Mouse (Mus musculus) large intestine, adult 2 months (tissue): ENCODE results near the gene Pemt. TPM values are rescaled to one million over a fixed set of nuclear protein-coding genes. Genes with fewer than 3 reads are reported as not detected.
A peak's percentile ranks its signal among the peaks of the same experiment; 100 is the strongest.

ENCODE experiments used
- DNase-seq: peaks from one replicate; pipeline ENCODE4 v3.0.0-alpha.2; 2012; ENCODE audit warnings: low read depth, low spot score
- WGBS: fragments of 180-500 bp; shearing (Covaris S2); methylation state at CpG from one replicate; pipeline ENCODE4 v1.1.7; 2018; 5-methylcytosine and 5-hydroxymethylcytosine counted together
- polyA plus RNA-seq: library from polyadenylated mRNA; depleted of rRNA; stranded (reverse); fragments of >200 nt; gene quantifications from 2 replicates; pipeline ENCODE4 v1.2.3, GENCODE M21; 2012

Gene Pemt
- polyA plus RNA-seq, 1 experiment: 9.9 TPM

- WGBS: 53% methylated on average over 10 of the region's 10 CpGs
- no peak for DNase-seq
These were observed 12.2 kb upstream of the Pemt start for GRCm38 (mm10) chr11:60058441-60058840.

GRCm38 (mm10) chr11:60057987-60058386 is 11.7 kb upstream of the Pemt start:
- DNase-seq: no peak
- WGBS: 43% methylated on average over 2 of the region's 2 CpGs

GRCm38 (mm10) chr11:60056520-60056919 is 10.2 kb upstream of the Pemt start:
- no peak for DNase-seq
- WGBS: 87% methylated on average over 6 of the region's 6 CpGs

- DNase-seq: no peak
- 63% methylated on average over 2 of the region's 2 CpGs for WGBS
These were observed 2.6 kb upstream of the Pemt start for GRCm38 (mm10) chr11:60048841-60049240.

- DNase-seq: no peak
- WGBS: 5% methylated on average over 3 of the region's 3 CpGs
These were observed 622 bp downstream of the Pemt start for GRCm38 (mm10) chr11:60045676-60046057.

DNA sequence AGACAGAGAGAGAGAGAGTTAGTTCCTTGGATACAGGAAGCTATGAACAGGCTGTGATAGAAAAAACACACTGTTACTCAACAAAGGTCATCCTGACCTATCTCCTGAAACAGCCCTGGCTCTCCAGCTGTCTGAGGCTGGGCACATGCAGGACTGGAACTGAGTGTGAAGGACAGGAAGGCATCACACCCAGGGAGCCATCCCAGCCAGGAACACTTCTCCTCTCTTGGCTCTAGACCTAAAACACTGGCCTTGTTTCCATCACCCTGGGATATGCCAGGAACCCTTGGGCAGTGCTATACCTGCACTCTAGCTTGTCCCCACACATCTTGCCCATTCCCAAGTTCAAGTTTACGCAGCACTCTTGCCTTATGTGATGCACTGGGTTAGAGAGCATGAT is 1.5 kb downstream of the Pemt start:
- no peak for DNase-seq
- WGBS: 100% methylated on average over 1 of the region's 1 CpGs

DNA sequence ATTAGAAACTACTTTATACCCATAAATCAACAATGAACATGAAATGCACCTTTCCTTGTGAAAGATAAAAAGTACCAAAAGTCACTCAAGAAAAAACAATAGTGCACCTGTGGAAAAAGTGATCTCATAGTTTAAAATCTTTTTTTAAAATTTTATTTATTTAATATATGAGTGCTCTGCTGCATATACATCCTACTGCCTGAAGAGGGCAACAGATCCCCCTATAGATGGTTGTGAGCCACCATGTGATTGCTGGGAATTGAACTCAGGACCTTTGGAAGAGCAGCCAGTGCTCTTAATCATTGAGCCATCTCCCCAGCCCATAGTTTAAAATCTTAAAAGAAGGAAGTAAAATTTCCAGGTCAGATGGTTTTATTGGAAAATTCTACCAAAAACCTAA is 4.0 kb downstream of the Pemt start:
- no peak for DNase-seq

DNA sequence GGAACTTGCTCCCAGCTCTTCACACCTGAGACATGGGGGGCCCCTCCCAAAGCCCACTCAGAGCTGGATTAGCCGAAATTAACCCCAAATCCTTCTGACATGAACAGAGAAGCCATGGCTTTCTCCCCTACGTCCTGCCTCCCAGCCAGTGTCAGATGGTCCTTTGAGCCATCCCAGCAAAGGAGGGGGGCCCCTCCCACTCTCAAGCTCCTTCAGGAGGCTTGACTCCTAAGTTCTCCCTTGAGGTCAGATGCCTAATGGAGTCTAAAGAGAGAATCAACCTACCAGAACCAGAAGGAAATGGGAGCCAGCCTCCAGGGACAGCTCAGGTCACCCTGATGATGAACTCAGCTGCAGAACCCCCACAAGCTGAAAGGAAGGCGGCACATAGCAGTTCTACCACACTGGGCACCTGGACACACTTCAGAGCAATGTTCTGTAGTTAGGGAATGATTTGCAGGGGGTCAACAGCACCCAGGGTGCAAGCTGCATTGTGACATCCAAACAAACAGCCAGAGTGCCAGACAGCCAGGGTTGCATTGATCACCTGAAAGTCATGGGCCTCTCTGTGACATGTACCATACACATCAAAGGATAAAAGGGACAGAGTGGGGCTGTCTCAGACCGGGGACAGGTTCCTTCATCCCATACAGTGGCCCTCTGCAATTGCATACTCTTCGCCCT is 9.6 kb downstream of the Pemt start:
- no peak for DNase-seq
- 80% methylated on average over 5 of the region's 5 CpGs for WGBS

DNA sequence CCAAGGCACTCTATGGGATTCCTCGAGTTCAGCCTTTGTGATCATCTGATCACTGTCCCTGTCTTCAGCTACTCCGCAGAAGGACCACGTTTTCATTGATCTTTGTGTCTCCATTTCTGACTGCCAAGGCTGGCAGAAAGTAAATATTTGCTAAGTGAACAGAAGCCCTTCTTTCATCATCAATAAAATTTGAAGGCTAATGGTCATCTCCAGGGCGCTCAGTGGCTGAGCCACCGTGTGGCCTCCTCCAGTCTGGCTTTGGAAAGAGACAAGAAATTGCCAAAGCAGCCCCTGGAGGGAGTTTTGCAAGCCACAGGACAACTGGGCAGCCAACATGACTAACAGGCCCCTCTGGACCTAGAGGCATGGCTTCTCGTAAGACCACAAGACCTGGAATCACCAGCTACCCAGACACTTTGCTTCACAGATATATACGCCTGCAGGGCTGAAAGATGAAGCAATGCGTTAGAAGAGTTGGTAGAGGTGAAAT is 11.3 kb downstream of the Pemt start:
- no peak for DNase-seq
- 63% methylated on average over 8 of the region's 8 CpGs for WGBS

- DNase-seq: no peak
- 82% methylated on average over 5 of the region's 6 CpGs for WGBS
These were observed 12.0 kb downstream of the Pemt start for GRCm38 (mm10) chr11:60034293-60034692.

- no peak for DNase-seq
- WGBS: 77% methylated on average over 6 of the region's 6 CpGs
These were observed 13.5 kb downstream of the Pemt start for GRCm38 (mm10) chr11:60032586-60033430.

DNA sequence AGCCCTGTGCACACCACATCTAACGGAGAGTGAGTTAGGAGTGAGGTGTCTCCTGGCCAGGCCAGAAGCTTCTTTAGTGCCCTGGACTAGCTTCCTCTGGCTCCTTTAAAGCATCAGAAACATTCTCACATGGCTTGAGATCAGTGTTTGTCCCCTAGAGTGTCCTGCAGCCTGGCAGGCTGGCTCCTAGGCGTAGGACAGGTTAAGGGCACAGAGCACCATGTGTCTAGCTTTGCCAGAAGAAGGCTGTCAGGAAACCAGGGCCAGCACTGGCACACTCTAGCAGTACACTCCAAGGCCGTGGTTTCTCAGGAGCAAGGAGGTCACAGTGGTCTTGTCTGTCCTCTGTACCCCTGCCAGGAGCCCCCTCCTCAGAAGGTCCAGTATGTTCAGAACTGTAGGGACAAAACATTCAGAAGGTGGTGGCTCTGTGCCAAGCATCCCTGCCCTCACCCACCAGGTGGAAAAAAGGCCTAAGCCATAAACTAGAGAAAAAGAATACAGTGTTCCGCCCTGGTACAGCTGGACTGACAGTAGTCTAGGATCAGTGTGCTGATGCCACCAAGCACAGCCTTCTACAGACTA is 15.4 kb downstream of the Pemt start:
- WGBS: 90% methylated on average over 4 of the region's 4 CpGs
- no peak for DNase-seq

GRCm38 (mm10) chr11:60029976-60030375 is 16.3 kb downstream of the Pemt start:
- 73% methylated on average over 9 of the region's 9 CpGs for WGBS
- DNase-seq: no peak

- 70% methylated on average over 10 of the region's 10 CpGs for WGBS
- DNase-seq: no peak
These were observed 18.1 kb downstream of the Pemt start for GRCm38 (mm10) chr11:60027913-60028875.

- peak; percentile 83 for DNase-seq
- 10% methylated on average over 2 of the region's 2 CpGs for WGBS
These were observed 19.0 kb downstream of the Pemt start for GRCm38 (mm10) chr11:60027272-60027671.

GRCm38 (mm10) chr11:60026166-60026565 is 20.1 kb downstream of the Pemt start:
- WGBS: 75% methylated on average over 5 of the region's 5 CpGs

GRCm38 (mm10) chr11:60021201-60021600 is 25.1 kb downstream of the Pemt start:
- no peak for DNase-seq
- WGBS: 64% methylated on average over 6 of the region's 6 CpGs

More at GRCm38 (mm10) chr11:60026166-60026565, 20.1 kb downstream of the Pemt start:
- DNase-seq: no peak

- DNase-seq: no peak
- 71% methylated on average over 4 of the region's 4 CpGs for WGBS
These were observed 29.6 kb downstream of the Pemt start for GRCm38 (mm10) chr11:60016726-60017125.

GRCm38 (mm10) chr11:60011516-60011915 is 34.8 kb downstream of the Pemt start:
- DNase-seq: no peak
- WGBS: 72% methylated on average over 3 of the region's 3 CpGs
